22 mouse cellular contexts compared by ENCODE assay signal in genomic region chr3:85468995-85469394, GRCm38 (mm10).
"Had no signal": no experiment of that assay in that cellular context is flagged by ENCODE, and none has a peak within 500 bp of the region (broad histone marks: within the 10 kb centered on the region; RNA-seq: fewer than 3 reads in every experiment).

No protein-coding gene starts in this region.

- H3K4me3 ChIP-seq: heart, embryonic 13.5 days; heart, embryonic 15.5 days; hindbrain, embryonic 13.5 days; hindbrain, embryonic 15.5 days; kidney, embryonic 15.5 days; limb, embryonic 13.5 days; limb, embryonic 15.5 days; liver, embryonic 12.5 days had no signal

- ATAC-seq: intestine, embryonic 16.5 days; liver, embryonic 12.5 days had no signal

- H3K27ac ChIP-seq: heart, embryonic 13.5 days; heart, embryonic 15.5 days; hindbrain, embryonic 13.5 days; hindbrain, embryonic 15.5 days; hindbrain, postnatal 0 days; kidney, embryonic 15.5 days; kidney, postnatal 0 days; limb, embryonic 13.5 days; limb, embryonic 15.5 days; liver, embryonic 12.5 days; liver, embryonic 14.5 days had no signal

- H3K4me1 ChIP-seq: hindbrain, embryonic 13.5 days; hindbrain, embryonic 15.5 days; limb, embryonic 13.5 days; limb, embryonic 15.5 days; liver, embryonic 12.5 days had no signal

- DNase-seq: gastrocnemius, postnatal 14 days; gastrocnemius, postnatal 36 days; heart, postnatal 14 days; heart, postnatal 36 days; kidney, adult 11 months; kidney, adult 2 months; kidney, postnatal 36 days; layer of hippocampus, adult 9-11 months; layer of hippocampus, postnatal 36 days; left cerebral cortex, postnatal 4 days had no signal

- H3K27me3 ChIP-seq: heart, embryonic 13.5 days; heart, embryonic 15.5 days; hindbrain, embryonic 13.5 days; hindbrain, embryonic 15.5 days; kidney, embryonic 15.5 days; limb, embryonic 13.5 days; limb, embryonic 15.5 days; liver, embryonic 12.5 days had no signal
